Mouse (Mus musculus) G1E (cell line): Measurements from ENCODE around the gene Card19. TPM values are rescaled to one million over a fixed set of nuclear protein-coding genes. Genes with fewer than 3 reads are reported as not detected.

Experiments used
- ATAC-seq: 2 replicates; pipeline ENCODE4 v1.8.0; 2016; ENCODE audit warnings: mild to moderate bottlenecking; ENCODE audit not compliant: insufficient number of reproducible peaks, poor library complexity, low FRiP score, severe bottlenecking; ENCODE audit errors: extremely low read depth
- DNase-seq: peaks from one replicate; pipeline ENCODE4 v3.0.0; 2012; ENCODE audit warnings: low spot score
- H3K27me3 ChIP-seq: 2 replicates; pipeline ENCODE4 v1.6.1; 2012; ENCODE audit warnings: mild to moderate bottlenecking, low read length, inconsistent platforms; ENCODE audit not compliant: insufficient read depth
- H3K36me3 ChIP-seq: replicated peaks from 2 replicates; pipeline ENCODE3; 2012; ENCODE audit warnings: mild to moderate bottlenecking, inconsistent platforms
- H3K4me1 ChIP-seq: 2 replicates; pipeline ENCODE4 v1.6.1; 2012; ENCODE audit warnings: low read depth, low read length, inconsistent platforms, mixed read lengths; ENCODE audit not compliant: insufficient read depth
- H3K4me3 ChIP-seq: 2 replicates; pipeline ENCODE4 v1.5.1; 2012; ENCODE audit warnings: low read depth, mild to moderate bottlenecking, inconsistent platforms, low read length, moderate library complexity, mixed read lengths
- H3K9me3 ChIP-seq: replicated peaks from 2 replicates; pipeline ENCODE4 v1.6.1; 2012; ENCODE audit warnings: inconsistent platforms
- CTCF ChIP-seq: IDR thresholded peaks from 2 replicates; pipeline ENCODE4 v1.5.1; 2012; ENCODE audit warnings: low read depth, low read length, inconsistent platforms, mixed read lengths
- GATA1 ChIP-seq: IDR thresholded peaks from 2 replicates; pipeline ENCODE4 v1.6.1; 2012; ENCODE audit warnings: borderline replicate concordance, low read length, inconsistent platforms, mixed read lengths
- GATA2 ChIP-seq: IDR thresholded peaks from 2 replicates; pipeline ENCODE4 v1.6.1; 2012; ENCODE audit warnings: low read depth, low read length, inconsistent platforms, borderline replicate concordance
- POLR2AphosphoS5 ChIP-seq: IDR thresholded peaks from 2 replicates; pipeline ENCODE4 v1.6.1; 2012; ENCODE audit warnings: low read depth, low read length, inconsistent platforms; ENCODE audit not compliant: insufficient replicate concordance
- TAL1 ChIP-seq: conservative IDR thresholded peaks from 2 replicates; pipeline ENCODE4 v1.6.1; 2012; ENCODE audit warnings: low read depth, low read length, inconsistent platforms, mixed read lengths
- polyA plus RNA-seq: library from polyadenylated mRNA; stranded (reverse); fragments of >175 nt; gene quantifications from 2 replicates; pipeline ENCODE4 v1.2.3, GENCODE M21; 2012
- total RNA-seq, 2 experiments: library from RNA; stranded (forward) in 1 of 2; stranded (reverse) in 1 of 2; fragments of 200-1000 nt in 1 of 2; fragments of >200 nt in 1 of 2; fragmentation: Nextera tagmentation in 1 of 2; gene quantifications; 2 replicates each; pipeline ENCODE4 v1.2.3; 2014 to 2017

Gene Card19
- 8.4 and 9.2 TPM in 2 replicates for total RNA-seq (2014; fragmentation: Nextera tagmentation)
- total RNA-seq (2017) = 12.2 and 19.3 TPM in 2 replicates
- 15.8 and 16.9 TPM in 2 replicates for polyA plus RNA-seq

DNA sequence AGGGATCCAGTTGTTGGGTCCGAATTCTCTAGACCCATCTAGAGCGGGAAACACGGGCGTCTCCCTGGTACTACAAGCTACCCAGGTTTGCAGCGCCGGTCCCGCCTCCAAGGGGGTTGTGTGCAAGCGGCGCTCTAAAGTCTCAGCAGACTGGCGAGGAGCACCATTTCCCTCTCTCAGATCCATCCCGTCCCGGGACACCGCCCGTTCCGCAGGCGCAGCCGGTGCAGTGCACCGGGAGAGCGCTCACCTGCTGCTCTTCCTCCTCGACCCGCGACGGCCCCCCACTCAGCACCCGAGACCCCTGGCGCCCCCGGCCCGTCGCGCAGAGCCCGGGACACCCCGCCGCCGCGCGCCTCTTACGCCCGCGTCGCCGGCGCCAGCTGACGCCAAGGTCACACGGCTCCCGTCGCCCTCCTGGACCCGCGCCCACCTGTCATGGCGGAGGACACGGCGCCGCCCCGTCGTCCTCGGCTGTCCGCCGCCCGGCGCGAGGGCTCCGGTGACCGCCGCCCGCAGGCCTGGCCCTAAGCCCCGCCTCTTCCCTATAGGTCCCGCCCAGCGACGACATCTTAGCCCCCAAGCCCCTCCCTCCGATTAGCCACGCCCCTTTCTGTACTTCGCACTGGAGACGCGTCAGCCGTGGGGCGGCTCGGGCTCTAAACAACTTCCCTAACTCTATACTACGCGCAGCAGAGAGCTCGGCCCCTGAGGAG lies at the start of gene Card19:
Card19 (minus strand) TSS at position 534 of the 716 bp plus-strand sequence.
- H3K4me1 ChIP-seq = peaks cover 24% of the 10 kb centered on the region
- peak; percentile 93 for ATAC-seq
- TF ChIP-seq TAL1 (no peak), GATA2 (no peak), POLR2AphosphoS5 (no peak), CTCF (no peak), GATA1 (no peak)
- H3K9me3 ChIP-seq = no peaks in the 10 kb centered on the region
- H3K4me3 ChIP-seq = peak within 1 kb of the TSS; percentile 78
- H3K27me3 ChIP-seq = peaks cover 52% of the 10 kb centered on the region
- no peaks in the 10 kb centered on the region for H3K36me3 ChIP-seq
- peak; percentile 89 for DNase-seq

DNA sequence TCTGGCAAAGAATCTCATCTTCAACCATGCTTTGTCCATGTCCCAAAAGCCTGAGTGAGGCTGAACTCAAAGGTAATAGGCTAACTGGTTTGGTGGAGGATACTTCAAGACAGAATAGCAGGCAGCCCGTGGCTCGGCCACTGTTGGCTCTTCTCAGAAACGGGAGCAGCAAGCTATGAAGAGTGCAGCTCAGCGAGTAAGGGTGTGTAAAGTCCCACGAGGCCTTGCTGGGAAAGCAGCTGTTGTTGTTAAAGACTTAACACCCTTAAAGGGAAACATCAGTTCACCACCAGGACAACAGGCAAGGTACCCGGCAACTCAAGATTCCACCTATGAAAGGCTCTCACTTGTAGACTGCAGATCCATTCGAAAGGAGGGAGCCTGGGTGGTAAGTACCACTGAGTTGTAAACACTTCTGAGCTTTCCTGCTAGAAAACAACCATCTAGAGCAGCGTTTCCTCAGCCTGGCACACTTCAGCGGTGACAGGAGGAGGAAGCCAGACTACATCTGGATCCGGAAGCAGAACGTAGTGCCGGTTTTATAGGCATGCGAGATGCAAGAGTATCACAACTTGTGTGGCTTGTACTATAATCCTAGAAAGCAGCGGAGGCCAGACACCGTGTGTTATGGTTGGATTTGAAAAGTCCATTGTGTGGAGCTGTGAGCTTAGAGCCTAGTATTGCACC lies 44.3 kb upstream of the Card19 start:
- Histone ChIP-seq H3K9me3 (no peaks in the 10 kb centered on the region), H3K4me3 (no peak overlapping the region), H3K4me1 (no peaks in the 10 kb centered on the region), H3K36me3 (peaks cover 26% of the 10 kb centered on the region), H3K27me3 (peaks cover 18% of the 10 kb centered on the region)
- TF ChIP-seq CTCF (no peak), GATA1 (no peak), TAL1 (no peak), POLR2AphosphoS5 (no peak), GATA2 (no peak)
- DNase-seq = no peak
- no peak for ATAC-seq

DNA sequence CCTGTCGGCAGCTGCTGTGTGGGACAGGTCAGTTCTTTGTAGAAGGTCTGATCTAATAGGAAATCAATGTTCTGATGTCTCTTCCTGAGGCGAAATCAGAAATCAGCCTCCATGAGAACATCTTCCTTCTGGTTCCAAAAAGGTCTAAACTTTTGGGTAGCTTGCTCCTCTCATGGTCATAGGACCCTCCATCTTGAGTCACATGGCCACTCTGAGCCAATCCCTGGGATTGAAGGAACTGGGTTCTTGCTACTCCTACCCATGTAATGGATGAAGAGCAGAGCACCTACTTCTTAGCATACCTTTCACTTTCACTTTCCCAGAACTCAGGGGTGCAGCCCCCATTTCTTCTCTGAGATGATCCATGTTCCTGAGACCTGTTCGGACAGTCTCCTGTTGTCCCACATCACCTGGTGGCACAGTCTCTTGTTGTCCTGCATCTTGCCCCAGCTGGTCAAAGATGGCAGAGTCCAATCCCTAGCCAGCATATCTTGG lies 42.0 kb upstream of the Card19 start:
- TF ChIP-seq TAL1 = no peak
- no peak for TF ChIP-seq GATA2
- no peak for TF ChIP-seq CTCF
- TF ChIP-seq POLR2AphosphoS5 = no peak
- no peak for TF ChIP-seq GATA1
- no peak overlapping the region for H3K4me3 ChIP-seq
- no peak for ATAC-seq

DNA sequence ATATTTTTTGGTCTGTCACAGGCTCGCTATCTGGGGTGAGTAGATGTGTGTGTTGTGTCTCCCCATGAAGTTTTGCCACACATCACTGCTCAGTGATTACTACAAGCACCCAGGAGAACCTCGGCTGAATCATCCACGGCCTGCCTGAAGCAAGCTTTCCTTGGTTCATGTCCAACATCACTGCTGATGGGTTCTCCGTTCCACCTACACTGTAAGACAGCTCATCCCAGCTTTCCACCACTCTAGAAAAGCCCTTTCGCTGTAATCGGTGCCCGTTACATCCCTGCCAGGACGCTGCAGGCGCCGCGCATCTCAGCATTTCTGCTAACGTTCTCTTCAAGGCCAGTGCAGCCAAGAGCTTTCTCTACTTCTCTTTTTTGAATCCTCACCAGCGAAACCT lies 36.9 kb upstream of the Card19 start:
- ATAC-seq (no peak), DNase-seq (no peak)
- TF ChIP-seq POLR2AphosphoS5 (no peak), CTCF (no peak), GATA1 (no peak), GATA2 (no peak), TAL1 (no peak)
- Histone ChIP-seq H3K4me3 (no peak overlapping the region), H3K4me1 (no peaks in the 10 kb centered on the region), H3K36me3 (no peaks in the 10 kb centered on the region), H3K27me3 (peaks cover 20% of the 10 kb centered on the region), H3K9me3 (peaks cover 4% of the 10 kb centered on the region)

More for the DNA sequence above, 42.0 kb upstream of the Card19 start:
- H3K36me3 ChIP-seq = peaks cover 4% of the 10 kb centered on the region
- H3K9me3 ChIP-seq = no peaks in the 10 kb centered on the region
- H3K4me1 ChIP-seq = no peaks in the 10 kb centered on the region
- DNase-seq = no peak
- H3K27me3 ChIP-seq = peaks cover 23% of the 10 kb centered on the region

DNA sequence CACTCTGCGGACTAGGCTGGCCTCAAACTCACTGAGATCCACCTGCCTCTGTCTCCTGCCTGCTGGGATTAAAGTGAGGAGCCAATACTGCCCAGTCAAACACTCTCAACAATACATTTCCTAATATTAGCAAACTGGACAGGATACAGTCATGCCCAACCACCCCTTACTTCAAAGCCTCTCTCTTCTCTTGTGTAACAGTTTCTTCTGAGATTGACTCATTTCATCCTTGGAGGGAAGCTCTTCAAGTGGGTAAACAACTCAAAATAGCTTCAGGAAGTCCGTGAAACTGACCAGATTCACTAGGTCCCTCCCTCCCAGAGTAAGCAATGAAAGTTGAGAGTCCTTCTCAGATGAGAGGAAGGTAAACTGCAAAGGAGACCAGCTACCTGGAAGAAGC lies 36.3 kb upstream of the Card19 start:
- no peak overlapping the region for H3K4me3 ChIP-seq
- H3K36me3 ChIP-seq = no peaks in the 10 kb centered on the region
- TF ChIP-seq TAL1 (no peak), GATA1 (no peak), GATA2 (no peak), CTCF (no peak), POLR2AphosphoS5 (no peak)
- ATAC-seq = no peak
- H3K4me1 ChIP-seq = no peaks in the 10 kb centered on the region
- no peak for DNase-seq
- H3K9me3 ChIP-seq = peaks cover 7% of the 10 kb centered on the region
- peaks cover 20% of the 10 kb centered on the region for H3K27me3 ChIP-seq
